Mouse (Mus musculus): ENCODE measurements around the gene Ctdspl.

GRCm38 (mm10) chr9:119087309-119087708, 161.1 kb downstream of the Ctdspl start:
- TF ChIP-seq CTCF (IDR thresholded peaks at IDR 0.05; ENCODE audit: low read depth) = no peak
- TF ChIP-seq EP300 (IDR thresholded peaks at IDR 0.05; ENCODE audit: low read depth) = no peak
